In the genomic region with DNA sequence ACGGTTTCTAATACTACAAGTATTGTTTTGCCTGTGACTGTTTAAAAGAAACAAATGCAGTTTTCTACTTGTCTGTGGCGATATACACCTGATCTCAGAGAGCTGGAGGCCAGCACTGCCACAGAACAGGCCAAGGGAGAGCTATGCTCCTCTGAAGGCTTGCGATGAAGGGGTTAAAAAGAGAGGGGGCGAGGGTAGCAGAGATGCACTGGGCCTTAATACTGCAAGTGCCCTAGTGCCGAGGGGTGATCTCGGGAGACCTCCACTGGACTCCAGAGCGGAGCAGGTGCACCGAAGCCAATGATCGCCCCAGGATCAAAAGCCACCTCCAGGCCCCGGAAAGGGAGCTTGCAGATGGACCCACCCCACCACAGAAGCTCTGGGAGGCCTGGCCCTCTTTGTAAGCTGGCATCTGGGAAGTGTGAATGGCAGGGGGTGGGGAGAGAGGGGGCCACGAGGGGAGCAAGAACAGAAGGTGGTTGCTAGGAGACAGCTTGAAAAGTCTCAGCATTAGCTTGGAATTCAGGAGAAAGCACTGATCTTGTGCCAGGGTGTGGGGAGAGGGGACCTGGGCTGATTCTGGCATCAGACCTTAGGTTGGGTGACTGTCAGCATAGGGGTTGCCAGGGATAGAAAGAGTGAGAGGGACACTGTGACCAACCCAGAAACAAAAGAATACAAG, we compare ENCODE assay signal across 10 mouse cellular contexts. TPM values are rescaled to one million over a fixed set of nuclear protein-coding genes. Genes with fewer than 3 reads are reported as not detected.
A peak's percentile ranks its signal among the peaks of the same experiment; 100 is the strongest.
DNase-seq lines count a peak whose midpoint lies in the region; ATAC-seq lines count a peak whose summit lies in the region.
"Had no signal": no experiment of that assay in that cellular context is flagged by ENCODE, and none has a peak within 500 bp of the region (broad histone marks: within the 10 kb centered on the region; RNA-seq: fewer than 3 reads in every experiment).

No protein-coding gene starts in this region.

- no peaks in the 10 kb centered on the region for H3K9me3 ChIP-seq in hindbrain, embryonic 13.5 days
- H3K9me3 ChIP-seq in midbrain, embryonic 10.5 days (replicated peaks) = peaks cover 4% of the 10 kb centered on the region; the same call in 1 of the 2 replicates
- no peaks in the 10 kb centered on the region for H3K9me3 ChIP-seq in kidney, embryonic 16.5 days (ENCODE audit: low read length)

- H3K4me1 ChIP-seq in hindbrain, embryonic 13.5 days (replicated peaks) = peaks cover 34% of the 10 kb centered on the region
- peaks cover 45% of the 10 kb centered on the region for H3K4me1 ChIP-seq in midbrain, embryonic 10.5 days
- no peaks in the 10 kb centered on the region for H3K4me1 ChIP-seq in kidney, embryonic 16.5 days (ENCODE audit: insufficient read depth, low read length)

- H3K36me3 ChIP-seq in hindbrain, embryonic 13.5 days = peaks cover 18% of the 10 kb centered on the region
- H3K36me3 ChIP-seq in midbrain, embryonic 10.5 days = peaks cover 64% of the 10 kb centered on the region
- H3K36me3 ChIP-seq in kidney, embryonic 16.5 days (ENCODE audit: insufficient read depth, low read length) = peaks cover 12% of the 10 kb centered on the region

- no peak overlapping the region for H3K4me3 ChIP-seq in hindbrain, embryonic 13.5 days
- peak overlapping the region; percentile 28 for H3K4me3 ChIP-seq in midbrain, embryonic 10.5 days
- H3K4me3 ChIP-seq in kidney, embryonic 16.5 days (ENCODE audit: low read length) = no peak overlapping the region

- whole genome bisulfite sequencing in hindbrain, embryonic 13.5 days = 15% methylated on average over 11 of the region's 11 CpGs
- 28% methylated on average over 11 of the region's 11 CpGs for WGBS in midbrain, embryonic 10.5 days
- 60% methylated on average over 11 of the region's 11 CpGs for WGBS in kidney, embryonic 16.5 days

- H3K4me2 ChIP-seq in hindbrain, embryonic 13.5 days = peak overlapping the region; percentile 13; the same call in 1 of the 2 replicates
- no peak overlapping the region for H3K4me2 ChIP-seq in kidney, embryonic 16.5 days (replicated peaks; ENCODE audit: low read depth, low read length)

- peak; percentile 90 for ATAC-seq in hindbrain, embryonic 13.5 days (ENCODE audit: low FRiP score)
- no peak for ATAC-seq in kidney, embryonic 16.5 days (ENCODE audit: low FRiP score, low TSS enrichment)
- ATAC-seq: CD4-positive, CD25-positive, alpha-beta regulatory T cell, adult 4 months had no signal

- peak overlapping the region; percentile 53 for H3K9ac ChIP-seq in hindbrain, embryonic 13.5 days
- H3K9ac ChIP-seq in kidney, embryonic 16.5 days (replicated peaks; ENCODE audit: low read length) = no peak overlapping the region

- H3K27ac ChIP-seq in hindbrain, embryonic 13.5 days = peak overlapping the region; percentile 87
- H3K27ac ChIP-seq in midbrain, embryonic 10.5 days (replicated peaks) = peak overlapping the region; percentile 90
- H3K27ac ChIP-seq in kidney, embryonic 16.5 days (ENCODE audit: low read length) = no peak overlapping the region

- peak; percentile 62 for DNase-seq in layer of hippocampus, adult 11-12 months (ENCODE audit: low spot score)
- DNase-seq in layer of hippocampus, postnatal 25 days (ENCODE audit: extremely low spot score in 1 of 2, low spot score in 1 of 2) = no peak
- peak; percentile 86 for DNase-seq in midbrain, embryonic 10.5 days (ENCODE audit: low spot score)
- peak; percentile 37 to 43 for DNase-seq in right cerebral cortex, postnatal 36 days (ENCODE audit: low spot score in 2 of 2)
- DNase-seq in urinary bladder, postnatal 10 days (ENCODE audit: low spot score) = no peak
- no peak for DNase-seq in cerebellum, adult 8-10 months

- H3K27me3 ChIP-seq in hindbrain, embryonic 13.5 days = no peaks in the 10 kb centered on the region
- no peaks in the 10 kb centered on the region for H3K27me3 ChIP-seq in midbrain, embryonic 10.5 days (ENCODE audit: low read depth, poor library complexity, severe bottlenecking)
- no peaks in the 10 kb centered on the region for H3K27me3 ChIP-seq in kidney, embryonic 16.5 days (ENCODE audit: insufficient read depth, low read length)

RNA-seq across cellular contexts. Expression of gene Rars, which starts 22.2 kb away (rescaled TPM):
- 10 to 100 TPM; 46.3 to 49.6 TPM for total RNA-seq in layer of hippocampus, postnatal 25 days (2021)
- polyA plus RNA-seq in hindbrain, embryonic 13.5 days (2015; fragmentation: Nextera tagmentation; extraction: Ambion mirVana) = 72.0 and 73.4 TPM in 2 replicates
- polyA plus RNA-seq in midbrain, embryonic 10.5 days (2016; fragmentation: Nextera tagmentation; extraction: Ambion mirVana) = 105 and 118 TPM in 2 replicates
- 96.5 and 97.2 TPM in 2 replicates for polyA plus RNA-seq in kidney, embryonic 16.5 days (2015; fragmentation: Nextera tagmentation; extraction: Ambion mirVana)

RNA-seq across cellular contexts. Expression of gene Fbll1, which starts 57.8 kb away (rescaled TPM):
- 10 to 100 TPM; 50.7 to 53.7 TPM for total RNA-seq in layer of hippocampus, postnatal 25 days (2021)
- polyA plus RNA-seq in hindbrain, embryonic 13.5 days (2015; fragmentation: Nextera tagmentation; extraction: Ambion mirVana) = 15.1 and 19.0 TPM in 2 replicates
- 0.44 and 0.92 TPM in 2 replicates for polyA plus RNA-seq in midbrain, embryonic 10.5 days (2016; fragmentation: Nextera tagmentation; extraction: Ambion mirVana)
- not detected in 2 replicates for polyA plus RNA-seq in kidney, embryonic 16.5 days (2015; fragmentation: Nextera tagmentation; extraction: Ambion mirVana)
- polyA plus RNA-seq: CD4-positive, CD25-positive, alpha-beta regulatory T cell, adult 4 months; thymus, postnatal 0 days had no signal

Comparison
In these comparisons a context has a peak if more than half of its experiments do, and no peak if none do; other contexts are left out.
1. DNase-seq: peak in layer of hippocampus, adult 11-12 months (single experiment), midbrain, embryonic 10.5 days (single experiment) and right cerebral cortex, postnatal 36 days (2 of 2); none in layer of hippocampus, postnatal 25 days (0 of 2), urinary bladder, postnatal 10 days (single experiment) and cerebellum, adult 8-10 months (single experiment).